Mouse (Mus musculus) thymus, adult 2 months (tissue): ENCODE results near the gene Ethe1. TPM values are rescaled to one million over a fixed set of nuclear protein-coding genes. Genes with fewer than 3 reads are reported as not detected.

ENCODE experiments used
- DNase-seq: peaks from one replicate; pipeline ENCODE4 v3.0.0; 2021
- H3K27ac ChIP-seq: fragments of 200-500 bp; 2 replicates; pipeline ENCODE4 v1.5.1; 2012; ENCODE audit warnings: low read length, control low read depth; ENCODE audit not compliant: control insufficient read depth, insufficient read depth
- H3K27me3 ChIP-seq: fragments of 200-500 bp; 2 replicates; pipeline ENCODE4 v1.6.1; 2012; ENCODE audit warnings: mild to moderate bottlenecking, low read length, moderate library complexity, mixed read lengths; ENCODE audit not compliant: control insufficient read depth, insufficient read depth
- H3K36me3 ChIP-seq: fragments of 200-500 bp; 2 replicates; pipeline ENCODE4 v1.6.1; 2012; ENCODE audit warnings: mild to moderate bottlenecking, low read length, moderate library complexity; ENCODE audit not compliant: control insufficient read depth, insufficient read depth
- H3K4me1 ChIP-seq: fragments of 200-500 bp; replicated peaks from 2 replicates; pipeline ENCODE4 v1.6.1; 2012; ENCODE audit warnings: low read length; ENCODE audit not compliant: control insufficient read depth, insufficient read depth
- H3K4me3 ChIP-seq: fragments of 200-500 bp; 2 replicates; pipeline ENCODE4 v1.5.1; 2012; ENCODE audit warnings: mild to moderate bottlenecking, low read length, control low read depth, moderate library complexity; ENCODE audit not compliant: control insufficient read depth, insufficient read depth
- CTCF ChIP-seq: fragments of 200-500 bp; IDR thresholded peaks from 2 replicates; pipeline ENCODE4 v1.5.1; 2012; ENCODE audit warnings: mild to moderate bottlenecking, control low read depth, low read length, moderate library complexity, borderline replicate concordance; ENCODE audit not compliant: control insufficient read depth, poor library complexity, insufficient read depth; ENCODE audit errors: extremely low read depth
- POLR2A ChIP-seq: fragments of 200-500 bp; IDR thresholded peaks from 2 replicates; pipeline ENCODE4 v1.6.1; 2012; ENCODE audit warnings: mild to moderate bottlenecking, low read length, control low read depth, moderate library complexity; ENCODE audit not compliant: control insufficient read depth, poor library complexity, insufficient read depth; ENCODE audit errors: extremely low read depth
- WGBS: fragments of 180-500 bp; shearing (Covaris S2); methylation state at CpG from one replicate; pipeline ENCODE4 v1.1.7; 2018; 5-methylcytosine and 5-hydroxymethylcytosine counted together
- polyA plus RNA-seq: library from polyadenylated mRNA; depleted of rRNA; stranded (reverse); fragments of >200 nt; gene quantifications from 2 replicates; pipeline ENCODE4 v1.2.3, GENCODE M21; 2012

Ethe1 gene
- polyA plus RNA-seq, 1 experiment = 45.9 TPM

- TF ChIP-seq POLR2A (peak; percentile 29; the same call in 1 of the 2 replicates), CTCF (0 out of 2 replicates have a peak, but pooled peaks have one; percentile 59)
- no peaks in the 10 kb centered on the region for H3K36me3 ChIP-seq
Observed at GRCm38 (mm10) chr7:24546634-24547389, 40.5 kb upstream of the Ethe1 start.

GRCm38 (mm10) chr7:24547534-24548036, 39.8 kb upstream of the Ethe1 start:
- H3K27me3 ChIP-seq = no peaks in the 10 kb centered on the region
- no peak overlapping the region for H3K27ac ChIP-seq
- peak overlapping the region; percentile 87 for H3K4me3 ChIP-seq
- TF ChIP-seq CTCF (no peak), POLR2A (no peak)
- WGBS = 36% methylated on average over 13 of the region's 13 CpGs
- DNase-seq = no peak
- no peaks in the 10 kb centered on the region for H3K36me3 ChIP-seq
- H3K4me1 ChIP-seq = peaks cover 12% of the 10 kb centered on the region

More at GRCm38 (mm10) chr7:24546634-24547389, 40.5 kb upstream of the Ethe1 start:
- Histone ChIP-seq H3K27me3 (no peaks in the 10 kb centered on the region), H3K27ac (no peak overlapping the region), H3K4me3 (peak overlapping the region; percentile 87), H3K4me1 (peaks cover 12% of the 10 kb centered on the region)
- 1% methylated on average over 57 of the region's 57 CpGs for WGBS
- DNase-seq = peak; percentile 98

GRCm38 (mm10) chr7:24551985-24552759, 35.2 kb upstream of the Ethe1 start:
- H3K4me1 ChIP-seq = peaks cover 6% of the 10 kb centered on the region
- no peaks in the 10 kb centered on the region for H3K27me3 ChIP-seq
- H3K36me3 ChIP-seq = no peaks in the 10 kb centered on the region
- TF ChIP-seq CTCF (no peak), POLR2A (no peak)
- H3K4me3 ChIP-seq = no peak overlapping the region
- WGBS = 94% methylated on average over 12 of the region's 12 CpGs
- no peak for DNase-seq
- no peak overlapping the region for H3K27ac ChIP-seq

GRCm38 (mm10) chr7:24555786-24556185, 31.6 kb upstream of the Ethe1 start:
- TF ChIP-seq POLR2A (no peak), CTCF (no peak)
- H3K4me1 ChIP-seq = no peaks in the 10 kb centered on the region; the same call in 1 of the 2 replicates
- no peak overlapping the region for H3K27ac ChIP-seq
- WGBS = 94% methylated on average over 10 of the region's 10 CpGs
- no peak overlapping the region for H3K4me3 ChIP-seq
- H3K27me3 ChIP-seq = no peaks in the 10 kb centered on the region
- DNase-seq = no peak
- H3K36me3 ChIP-seq = no peaks in the 10 kb centered on the region

GRCm38 (mm10) chr7:24561450-24561849, 25.9 kb upstream of the Ethe1 start:
- Histone ChIP-seq H3K27me3 (no peaks in the 10 kb centered on the region), H3K36me3 (no peaks in the 10 kb centered on the region), H3K27ac (no peak overlapping the region), H3K4me1 (no peaks in the 10 kb centered on the region), H3K4me3 (no peak overlapping the region)
- 94% methylated on average over 4 of the region's 4 CpGs for WGBS
- no peak for DNase-seq
- no peak for TF ChIP-seq POLR2A
- TF ChIP-seq CTCF = no peak

- DNase-seq = no peak
- Histone ChIP-seq H3K36me3 (0 out of 2 replicates have a peak, but pooled peaks cover 12% of the 10 kb centered on the region), H3K4me3 (no peak overlapping the region), H3K27ac (no peak overlapping the region), H3K27me3 (no peaks in the 10 kb centered on the region), H3K4me1 (no peaks in the 10 kb centered on the region)
- no peak for TF ChIP-seq CTCF
- no peak for TF ChIP-seq POLR2A
- WGBS = 96% methylated on average over 8 of the region's 8 CpGs
Observed at GRCm38 (mm10) chr7:24563191-24563836, 24.0 kb upstream of the Ethe1 start.
